Mouse (Mus musculus) thymus, adult 2 months (tissue): ENCODE measurements around the gene Rad9a.

Source experiments
- CTCF ChIP-seq: fragments of 200-500 bp; IDR thresholded peaks from 2 replicates; pipeline ENCODE4 v1.5.1; 2012; ENCODE audit warnings: mild to moderate bottlenecking, control low read depth, low read length, moderate library complexity, borderline replicate concordance; ENCODE audit not compliant: control insufficient read depth, poor library complexity, insufficient read depth; ENCODE audit errors: extremely low read depth
- POLR2A ChIP-seq: fragments of 200-500 bp; IDR thresholded peaks from 2 replicates; pipeline ENCODE4 v1.6.1; 2012; ENCODE audit warnings: mild to moderate bottlenecking, low read length, control low read depth, moderate library complexity; ENCODE audit not compliant: control insufficient read depth, poor library complexity, insufficient read depth; ENCODE audit errors: extremely low read depth

DNA sequence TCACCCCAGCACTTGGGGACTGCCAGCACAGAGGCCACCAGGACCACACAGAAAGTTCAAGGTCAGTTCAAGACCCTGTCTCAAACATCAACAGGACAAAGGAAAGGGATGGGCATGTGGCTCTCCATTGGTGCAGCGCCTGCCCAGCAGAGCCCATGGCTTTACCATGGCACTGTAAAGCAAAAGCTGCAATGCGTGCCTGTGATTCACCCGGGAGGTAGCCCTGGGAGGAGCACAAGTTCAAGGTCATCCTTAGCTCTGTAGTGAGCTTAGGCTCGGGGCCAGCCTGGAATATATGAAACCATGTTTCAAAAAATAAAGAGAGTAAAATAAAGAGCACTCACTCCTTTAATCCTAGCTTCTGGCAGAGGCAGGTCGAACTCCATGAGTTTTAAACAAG, 49.6 kb downstream of the Rad9a start:
- TF ChIP-seq CTCF (no peak), POLR2A (no peak)
